Mouse (Mus musculus) gastrocnemius, adult 2 months (tissue): ENCODE measurements around the gene Npsr1. TPM values are rescaled to one million over a fixed set of nuclear protein-coding genes. Genes with fewer than 3 reads are reported as not detected.

ENCODE experiments used
- DNase-seq: peaks from one replicate; pipeline ENCODE4 v3.0.0; 2022
- H3K27ac ChIP-seq: fragments of 200-600 bp; 2 replicates; pipeline ENCODE4 v1.8.1; 2022; ENCODE audit warnings: mild to moderate bottlenecking
- H3K4me3 ChIP-seq: fragments of 200-600 bp; 2 replicates; pipeline ENCODE4 v1.8.1; 2022; ENCODE audit warnings: mild to moderate bottlenecking, moderate library complexity
- CTCF ChIP-seq: fragments of 200-600 bp; IDR thresholded peaks from 2 replicates; pipeline ENCODE4 v1.8.1; 2022; ENCODE audit warnings: antibody characterized with exemption, mild to moderate bottlenecking, moderate library complexity
- intact Hi-C: fragments of 180-260 bp; cut with DNase I; formaldehyde crosslinking; loops from one replicate; pipeline ENCODE4 v1.15.1; 2025
- total RNA-seq, 2 experiments: library from RNA; stranded (reverse); gene quantifications; 2 replicates each; pipeline ENCODE4 v1.2.3; 2021

The Npsr1 gene
- total RNA-seq, 2 experiments from 2014 or later = not detected

DNA sequence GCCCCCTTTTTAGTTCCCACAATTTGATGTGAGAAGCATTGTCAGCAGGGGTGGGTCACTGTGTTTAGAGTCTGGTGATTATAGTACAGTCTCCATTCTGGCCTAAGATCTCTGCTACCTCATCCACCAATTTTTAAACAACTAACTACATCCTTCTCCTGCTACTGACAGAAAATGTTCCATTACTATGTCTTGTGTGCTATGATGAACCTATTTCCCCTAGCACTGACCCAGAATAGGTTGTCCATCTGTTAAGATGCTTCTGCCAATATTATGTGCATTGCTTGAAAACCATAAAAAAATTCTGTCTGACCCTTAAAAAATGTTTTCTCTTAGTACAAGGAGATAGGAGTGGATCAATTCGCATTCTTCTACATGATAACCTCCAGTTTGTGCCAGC lies 72.9 kb downstream of the Npsr1 start:
- no peak for TF ChIP-seq CTCF
- DNase-seq = no peak
- Histone ChIP-seq H3K27ac (no peak overlapping the region), H3K4me3 (no peak overlapping the region)
- intact Hi-C loops = no loop called here

DNA sequence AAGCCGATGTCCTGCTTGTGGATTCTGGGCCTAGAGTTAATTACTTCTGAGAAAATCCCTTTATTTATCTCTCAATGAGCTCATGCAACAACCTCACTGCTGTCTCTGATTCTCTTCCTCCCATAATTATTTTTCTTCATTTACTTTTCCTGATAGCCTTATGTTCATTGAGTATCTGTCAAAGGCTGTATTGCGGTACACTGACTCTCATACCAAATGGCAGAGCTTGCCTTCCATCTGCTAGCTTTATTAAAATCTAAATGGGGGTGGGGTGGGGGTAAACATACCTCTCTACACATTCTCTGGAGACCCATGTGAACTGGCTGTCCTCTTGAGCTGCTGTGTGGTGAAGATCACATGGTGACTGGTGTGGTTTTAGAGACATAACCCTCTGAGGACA lies 80.9 kb downstream of the Npsr1 start:
- DNase-seq = no peak
- no peak overlapping the region for H3K27ac ChIP-seq
- intact Hi-C loops = no loop called here
- TF ChIP-seq CTCF = no peak
- no peak overlapping the region for H3K4me3 ChIP-seq

DNA sequence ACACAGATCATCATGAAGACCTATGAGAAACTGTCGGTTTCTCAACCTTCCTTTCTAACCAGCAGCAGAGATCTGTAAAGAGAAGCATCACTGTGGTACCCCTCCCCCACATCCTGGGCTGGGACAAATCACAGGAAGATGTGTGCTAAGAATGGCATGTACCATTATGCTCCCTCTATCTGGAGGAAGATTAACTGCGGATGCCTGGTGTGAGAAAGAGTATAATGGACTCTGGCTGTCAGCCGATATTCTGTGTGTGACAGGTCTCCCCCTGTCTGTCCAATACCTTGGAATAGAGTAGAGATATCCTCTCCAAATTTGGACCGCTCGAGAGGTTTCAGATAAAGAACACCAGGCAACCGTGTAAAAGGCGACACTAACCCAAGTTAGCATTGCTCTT lies 83.1 kb downstream of the Npsr1 start:
- TF ChIP-seq CTCF = no peak
- no peak overlapping the region for H3K4me3 ChIP-seq
- intact Hi-C loops = no loop called here
- DNase-seq = no peak
- no peak overlapping the region for H3K27ac ChIP-seq

DNA sequence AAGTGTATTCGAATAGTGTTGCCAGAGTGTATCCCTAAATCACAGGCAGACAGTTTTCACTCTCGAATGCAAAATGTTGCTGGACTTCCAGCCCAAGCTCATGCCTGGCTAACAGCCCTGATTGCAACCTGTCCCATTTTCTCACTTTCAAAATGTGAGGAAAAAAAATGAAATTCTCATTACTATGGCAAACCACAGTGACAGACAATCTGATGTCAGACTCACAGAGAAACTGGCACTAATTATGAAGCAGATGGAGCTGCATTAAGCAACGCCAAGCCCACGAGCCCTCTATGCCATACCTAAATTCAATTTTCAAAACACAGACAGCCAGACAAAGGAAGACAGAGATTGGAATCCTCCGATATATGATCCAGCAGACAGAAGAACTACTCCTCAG lies 88.5 kb downstream of the Npsr1 start:
- intact Hi-C loops = no loop called here
- no peak for DNase-seq

DNA sequence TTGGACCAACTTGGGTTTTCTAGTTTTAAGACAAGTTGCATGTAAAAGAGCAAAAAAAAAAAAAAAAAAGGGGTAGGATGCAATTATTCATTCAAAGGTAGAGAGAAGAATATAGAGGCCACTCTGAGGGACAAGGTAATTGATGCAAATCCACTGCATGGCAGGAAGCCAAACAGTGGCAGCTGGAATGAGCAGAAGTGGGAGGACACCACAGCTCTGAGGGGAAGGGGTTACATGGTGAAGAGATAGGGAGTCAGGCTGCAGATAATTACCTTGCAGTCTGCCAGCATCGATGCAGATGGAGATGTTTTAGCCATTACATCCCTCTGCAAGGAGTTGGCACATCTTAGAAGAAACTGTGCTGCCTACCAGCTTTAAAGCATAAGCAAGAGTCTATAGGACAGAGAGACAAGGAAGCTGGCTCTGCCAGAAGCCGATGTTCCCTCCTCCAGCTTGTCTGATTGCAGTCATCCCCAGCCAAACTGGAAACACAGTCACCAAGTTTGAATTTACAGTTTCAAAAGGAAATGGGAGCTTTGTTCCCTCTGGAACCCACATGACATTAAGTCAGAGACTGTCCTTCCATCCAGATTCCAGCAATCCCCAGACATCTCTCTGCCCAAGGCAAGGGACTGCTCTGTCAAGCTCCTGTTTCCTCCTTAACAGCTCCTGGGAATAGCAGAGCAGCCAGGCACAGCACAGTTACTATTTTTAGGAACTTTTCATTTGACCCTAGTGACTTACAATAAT lies 91.9 kb downstream of the Npsr1 start:
- no peak for TF ChIP-seq CTCF
- Histone ChIP-seq H3K4me3 (no peak overlapping the region), H3K27ac (no peak overlapping the region)
- no peak for DNase-seq
- intact Hi-C loops = no loop called here

More for the DNA sequence above, 88.5 kb downstream of the Npsr1 start:
- no peak overlapping the region for H3K4me3 ChIP-seq
- no peak for TF ChIP-seq CTCF
- no peak overlapping the region for H3K27ac ChIP-seq

DNA sequence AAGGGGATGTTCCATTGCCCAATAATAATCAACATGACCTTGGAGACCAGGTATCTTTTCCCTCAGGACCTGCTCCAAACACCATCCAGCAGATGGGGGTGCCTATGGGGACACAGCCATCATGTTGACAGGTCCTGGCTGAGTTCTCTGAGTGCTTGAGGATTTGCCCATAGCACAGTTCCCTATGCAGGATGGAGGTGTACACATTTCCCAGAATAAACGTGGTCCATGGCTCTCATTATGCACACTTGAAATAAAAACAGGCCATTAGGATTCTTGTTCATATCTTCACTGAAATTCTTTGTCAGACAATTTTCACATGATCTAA lies 92.4 kb downstream of the Npsr1 start:
- DNase-seq = no peak
- TF ChIP-seq CTCF = no peak
- Histone ChIP-seq H3K27ac (no peak overlapping the region), H3K4me3 (no peak overlapping the region)
- intact Hi-C loops = no loop called here

DNA sequence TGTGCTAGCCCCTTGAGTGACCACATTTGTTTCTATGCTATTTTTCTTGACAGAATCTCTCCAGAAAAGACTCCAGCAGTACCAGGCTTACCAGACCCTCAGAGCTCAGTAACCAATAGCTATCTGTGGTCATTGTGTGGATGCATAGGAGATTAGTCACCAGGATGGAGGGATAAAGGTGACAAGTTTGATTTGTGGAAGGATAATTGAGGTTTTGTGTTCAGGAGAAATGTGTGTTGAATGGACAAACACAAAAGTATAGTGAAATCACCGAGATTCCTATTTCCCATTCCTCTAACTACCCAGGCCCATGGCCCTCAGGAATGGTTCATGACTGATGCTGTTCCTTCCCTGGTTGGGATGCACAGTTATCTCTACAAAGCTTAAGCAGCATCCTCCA lies 100.5 kb downstream of the Npsr1 start:
- Histone ChIP-seq H3K27ac (no peak overlapping the region), H3K4me3 (no peak overlapping the region)
- no peak for TF ChIP-seq CTCF
- intact Hi-C loops = no loop called here
- DNase-seq = no peak

DNA sequence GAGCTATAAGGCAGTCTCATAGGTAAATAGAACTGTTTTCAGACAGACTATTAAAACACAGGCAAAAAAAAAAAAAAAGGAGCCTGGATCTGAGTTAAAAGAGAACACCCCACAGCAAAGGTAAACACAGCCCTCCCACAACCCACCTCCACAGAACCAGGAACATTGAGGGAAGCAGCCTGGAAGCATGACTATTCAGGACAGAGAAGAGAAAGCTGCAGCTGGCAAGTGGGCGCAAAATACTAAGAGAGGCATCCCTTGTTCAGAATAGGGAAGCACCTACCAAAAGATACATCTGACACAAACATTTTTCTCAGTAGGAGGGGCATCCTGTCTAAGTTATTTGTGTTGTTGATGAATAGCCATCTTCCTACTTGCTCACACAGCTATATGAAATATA lies 113.8 kb downstream of the Npsr1 start:
- Histone ChIP-seq H3K4me3 (no peak overlapping the region), H3K27ac (no peak overlapping the region)
- no peak for TF ChIP-seq CTCF
- intact Hi-C loops = no loop called here
- DNase-seq = no peak

DNA sequence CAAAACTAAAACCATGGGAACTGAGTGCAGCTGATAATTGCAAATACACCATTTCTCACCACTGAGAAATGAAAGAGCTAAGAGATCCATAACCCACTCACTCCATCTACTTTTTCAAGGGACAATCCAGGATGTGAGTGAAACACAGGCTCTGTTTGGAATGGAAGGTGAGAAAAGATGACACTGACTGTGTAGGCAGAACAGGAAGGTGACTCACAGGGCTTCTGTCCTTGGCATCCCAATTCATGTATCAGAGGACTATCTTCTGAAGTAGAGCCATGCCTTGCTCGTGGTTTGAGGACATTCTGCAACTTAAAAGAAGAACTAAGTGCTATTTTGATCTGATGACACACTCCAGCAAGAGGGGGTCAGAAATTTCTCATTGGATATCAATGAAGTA lies 119.9 kb downstream of the Npsr1 start:
- intact Hi-C loops = no loop called here
- Histone ChIP-seq H3K4me3 (no peak overlapping the region), H3K27ac (no peak overlapping the region)
- no peak for TF ChIP-seq CTCF
- no peak for DNase-seq

DNA sequence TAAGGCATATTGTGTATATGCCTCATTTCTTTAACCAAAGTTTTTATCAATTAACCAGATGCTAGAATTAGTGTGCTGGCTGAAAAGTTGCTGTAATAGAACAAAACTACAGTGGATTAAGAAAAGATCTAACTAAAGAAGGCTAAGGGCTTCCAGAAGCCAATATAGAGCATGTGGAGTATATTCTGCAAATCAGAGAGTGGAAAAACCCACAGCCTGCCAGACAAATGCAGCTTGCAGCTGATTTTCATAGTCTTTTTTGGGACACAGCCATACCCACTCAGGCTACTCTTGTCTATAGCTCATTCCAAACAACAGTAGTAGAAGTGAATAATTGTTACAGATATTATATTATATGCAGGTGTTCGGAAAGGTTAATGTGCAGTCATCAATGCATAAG lies 138.7 kb downstream of the Npsr1 start:
- intact Hi-C loops = no loop called here
- H3K27ac ChIP-seq = no peak overlapping the region
- TF ChIP-seq CTCF = no peak
- DNase-seq = no peak
- H3K4me3 ChIP-seq = no peak overlapping the region

DNA sequence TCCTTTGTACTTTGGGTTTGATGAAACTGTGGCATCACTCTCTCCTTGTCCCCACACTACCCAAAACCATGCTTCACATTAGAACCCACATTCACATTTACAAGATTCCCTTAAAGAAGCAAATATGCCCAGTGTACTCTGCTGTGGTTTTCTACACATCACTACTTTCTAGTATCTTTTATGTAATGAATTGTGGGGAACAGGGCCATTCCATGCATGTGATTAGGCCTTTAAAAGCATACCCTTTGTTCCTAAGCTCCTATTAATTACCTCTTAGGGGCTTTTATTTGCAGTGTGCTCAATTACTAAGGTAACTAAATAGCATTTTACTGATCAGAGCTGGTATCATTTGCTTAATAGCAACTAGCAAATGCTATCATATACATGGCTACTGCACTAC lies 149.8 kb downstream of the Npsr1 start:
- H3K4me3 ChIP-seq = no peak overlapping the region
- no peak for TF ChIP-seq CTCF
- no peak overlapping the region for H3K27ac ChIP-seq
- no peak for DNase-seq
- intact Hi-C loops = no loop called here

DNA sequence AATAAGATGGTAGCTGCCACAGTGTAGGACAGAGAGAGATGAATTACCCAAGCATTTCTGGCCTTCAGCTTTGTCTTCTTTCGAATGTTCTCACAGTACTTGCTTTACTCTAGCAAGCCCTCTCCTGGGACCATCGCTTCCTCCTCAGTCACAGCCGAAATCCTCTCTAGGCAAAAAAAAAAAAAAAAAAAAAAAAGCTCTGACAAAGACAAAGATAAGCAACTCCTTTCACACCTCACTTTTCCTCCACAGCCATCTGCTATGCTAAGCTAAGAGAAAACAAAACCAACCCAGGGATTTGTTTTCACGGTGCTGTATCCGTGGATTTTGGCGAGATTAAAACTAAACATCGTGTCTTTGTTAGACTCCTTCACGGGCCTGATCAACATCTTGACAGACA lies 156.4 kb downstream of the Npsr1 start:
- Histone ChIP-seq H3K27ac (no peak overlapping the region), H3K4me3 (no peak overlapping the region)
- no peak for TF ChIP-seq CTCF
- DNase-seq = no peak
- intact Hi-C loops = no loop called here

DNA sequence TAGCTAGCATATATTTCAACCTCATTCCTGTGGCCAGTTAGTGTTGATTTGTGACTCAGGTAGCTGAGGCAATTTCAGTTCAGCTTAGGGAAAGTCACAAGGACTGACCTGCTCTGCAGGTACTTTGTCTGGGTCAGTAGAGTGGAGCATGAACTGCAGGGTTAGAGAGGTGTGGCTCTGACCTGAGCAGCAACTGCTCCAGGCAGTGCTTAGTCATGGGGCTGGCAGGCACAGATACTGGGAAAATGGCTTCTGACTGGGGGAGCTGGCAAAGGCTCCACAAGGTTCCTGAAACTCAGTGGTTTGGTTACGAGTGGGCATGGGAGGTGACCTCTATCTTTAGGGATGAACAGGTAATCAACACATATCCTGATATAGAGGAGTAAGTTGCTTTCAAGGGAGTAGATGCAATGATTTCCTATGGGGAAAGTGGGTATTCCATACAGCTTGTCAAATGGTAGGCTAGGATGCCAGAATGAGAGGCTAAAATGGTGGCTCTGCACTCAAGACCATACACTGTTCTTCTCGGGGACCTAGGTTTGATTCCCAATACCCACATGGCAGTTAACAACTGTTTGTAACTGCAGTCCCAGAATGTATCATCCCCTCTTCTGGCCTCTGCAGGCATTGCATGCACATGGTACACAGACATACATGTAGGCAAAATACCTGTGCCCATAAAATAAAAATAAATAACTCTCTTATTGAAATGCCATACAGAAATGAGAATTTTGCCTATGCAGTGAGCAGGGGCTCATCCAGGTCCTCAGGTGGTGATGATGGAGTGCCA lies 182.9 kb downstream of the Npsr1 start:
- no peak for TF ChIP-seq CTCF
- intact Hi-C loops = no loop called here
- H3K27ac ChIP-seq = no peak overlapping the region
- no peak overlapping the region for H3K4me3 ChIP-seq
- DNase-seq = no peak

DNA sequence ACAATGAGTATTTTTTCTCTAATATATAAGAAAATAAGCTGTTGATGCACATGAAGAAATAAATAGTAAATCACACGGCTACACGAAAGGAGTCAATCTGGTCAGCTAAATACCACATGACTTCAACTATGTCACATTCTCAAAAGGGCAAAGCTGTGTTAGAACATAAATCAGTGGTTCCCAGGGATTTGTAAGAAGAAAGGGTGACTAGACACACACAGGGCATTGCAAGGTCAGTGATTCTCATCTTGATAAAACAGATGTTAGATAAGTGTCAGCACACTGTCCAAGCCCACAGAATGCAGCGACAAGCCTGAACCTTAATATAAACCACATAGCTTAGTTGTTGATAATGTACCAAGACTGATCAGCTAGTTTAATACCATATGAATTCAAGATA lies 184.8 kb downstream of the Npsr1 start:
- H3K4me3 ChIP-seq = no peak overlapping the region
- no peak overlapping the region for H3K27ac ChIP-seq
- intact Hi-C loops = no loop called here
- DNase-seq = no peak
- no peak for TF ChIP-seq CTCF
